Mouse (Mus musculus) thymus, adult 2 months (tissue): ENCODE data around the gene Gpc1.

ENCODE experiments used
- CTCF ChIP-seq: fragments of 200-500 bp; IDR thresholded peaks from 2 replicates; pipeline ENCODE4 v1.5.1; 2012; ENCODE audit warnings: mild to moderate bottlenecking, control low read depth, low read length, moderate library complexity, borderline replicate concordance; ENCODE audit not compliant: control insufficient read depth, poor library complexity, insufficient read depth; ENCODE audit errors: extremely low read depth
- POLR2A ChIP-seq: fragments of 200-500 bp; IDR thresholded peaks from 2 replicates; pipeline ENCODE4 v1.6.1; 2012; ENCODE audit warnings: mild to moderate bottlenecking, low read length, control low read depth, moderate library complexity; ENCODE audit not compliant: control insufficient read depth, poor library complexity, insufficient read depth; ENCODE audit errors: extremely low read depth

GRCm38 (mm10) chr1:92802362-92802761 lies 29.1 kb upstream of the Gpc1 start:
- no peak for TF ChIP-seq CTCF
- no peak for TF ChIP-seq POLR2A
